Mouse (Mus musculus) liver, embryonic 12.5 days (tissue): ENCODE measurements around the gene Phip. TPM values are rescaled to one million over a fixed set of nuclear protein-coding genes. Genes with fewer than 3 reads are reported as not detected.

ENCODE experiments used
- ATAC-seq: fragments of 200-750 bp; cut with Nextera tagmentation; 2 replicates; pipeline ENCODE4 v1.8.0; 2017; ENCODE audit warnings: moderate number of reproducible peaks, mild to moderate bottlenecking, moderate library complexity
- H3K27ac ChIP-seq: fragments of 300-500 bp; sonication (generic); 2 replicates; pipeline ENCODE4 v1.5.1; 2016; ENCODE audit warnings: mild to moderate bottlenecking
- H3K27me3 ChIP-seq: fragments of 300-500 bp; sonication (generic); replicated peaks from 2 replicates; pipeline ENCODE4 v1.6.1; 2016; ENCODE audit warnings: mild to moderate bottlenecking, moderate library complexity
- H3K36me3 ChIP-seq: fragments of 300-500 bp; sonication (generic); 2 replicates; pipeline ENCODE4 v1.6.1; 2016; ENCODE audit warnings: mild to moderate bottlenecking, moderate library complexity
- H3K4me1 ChIP-seq: fragments of 300-500 bp; sonication (generic); 2 replicates; pipeline ENCODE4 v1.6.1; 2016
- H3K4me2 ChIP-seq: fragments of 300-500 bp; sonication (generic); 2 replicates; pipeline ENCODE4 v1.6.1; 2016; ENCODE audit warnings: mild to moderate bottlenecking, moderate library complexity
- H3K4me3 ChIP-seq: fragments of 300-500 bp; sonication (generic); 2 replicates; pipeline ENCODE4 v1.5.1; 2016; ENCODE audit warnings: mild to moderate bottlenecking, moderate library complexity
- H3K9ac ChIP-seq: fragments of 300-500 bp; sonication (generic); 2 replicates; pipeline ENCODE4 v1.6.1; 2016; ENCODE audit warnings: mild to moderate bottlenecking, moderate library complexity
- H3K9me3 ChIP-seq: fragments of 300-500 bp; sonication (generic); replicated peaks from 2 replicates; pipeline ENCODE4 v1.6.1; 2016; ENCODE audit warnings: mild to moderate bottlenecking, moderate library complexity
- WGBS: fragments of 180-500 bp; shearing (Covaris S2); methylation state at CpG from one replicate; pipeline ENCODE4 v1.1.7; 2016; ENCODE audit not compliant: insufficient replicate concordance; 5-methylcytosine and 5-hydroxymethylcytosine counted together
- polyA plus RNA-seq: library from polyadenylated mRNA; unstranded; fragments of >200 nt; fragmentation: Nextera tagmentation; extraction: Ambion mirVana; gene quantifications from 2 replicates; pipeline ENCODE4 v1.2.1, GENCODE M21; 2016

Phip gene
- polyA plus RNA-seq, 1 experiment from 2014 or later: 34.9 TPM

DNA sequence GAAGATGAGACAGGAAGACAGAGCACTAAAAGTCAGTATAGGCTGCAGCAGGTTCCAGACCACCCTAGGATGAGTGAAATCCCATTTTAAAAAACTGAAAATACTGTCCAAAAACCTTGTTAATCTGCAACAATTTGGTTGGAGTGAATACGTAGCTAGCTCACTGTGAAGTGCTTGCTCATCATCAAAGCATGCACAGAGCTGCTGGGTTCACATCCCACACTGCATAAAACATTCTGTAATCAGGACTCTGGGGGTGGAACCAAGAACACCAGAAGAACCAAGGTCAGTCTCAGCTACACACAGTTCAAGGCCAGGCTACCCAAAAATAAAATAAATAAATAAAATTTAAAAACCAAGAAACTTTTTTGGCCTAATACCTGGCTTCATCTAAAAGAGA lies 3.9 kb downstream of the Phip start:
- Histone ChIP-seq H3K9me3 (no peaks in the 10 kb centered on the region), H3K27me3 (no peaks in the 10 kb centered on the region), H3K27ac (0 out of 2 replicates have a peak overlapping the region, but pooled peaks have one; percentile 6), H3K4me3 (no peak overlapping the region), H3K36me3 (peaks cover 12% of the 10 kb centered on the region), H3K4me2 (no peak overlapping the region), H3K4me1 (peaks cover 16% of the 10 kb centered on the region), H3K9ac (no peak overlapping the region)
- ATAC-seq: no peak
- WGBS: 73% methylated on average over 1 of the region's 1 CpGs

DNA sequence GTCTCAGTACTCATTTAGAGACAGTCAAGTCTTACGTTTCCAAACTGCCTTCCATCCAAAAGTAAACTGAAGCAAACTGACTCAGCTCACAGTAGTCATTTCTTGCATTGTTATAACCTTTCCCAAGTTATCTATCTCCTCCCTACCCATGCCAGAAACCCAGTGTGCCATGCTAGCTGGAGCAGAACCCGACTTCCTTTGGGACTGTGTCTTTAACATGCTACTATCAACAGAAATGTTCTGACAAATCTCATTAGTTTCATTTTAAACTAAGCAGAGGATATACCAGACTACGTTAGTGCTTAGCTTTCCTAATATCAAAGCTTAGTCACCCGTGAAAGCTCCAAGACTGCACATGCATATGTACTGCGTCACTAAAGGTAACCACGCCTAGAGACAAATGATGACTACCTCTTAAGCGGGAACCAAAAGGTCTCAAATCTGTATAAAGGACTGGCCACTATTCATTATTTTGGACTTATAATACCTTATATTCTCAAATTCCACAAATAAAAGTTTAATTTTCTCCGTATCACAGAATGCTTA lies 8.2 kb downstream of the Phip start:
- WGBS: 81% methylated on average over 8 of the region's 8 CpGs
- ATAC-seq: no peak
- Histone ChIP-seq H3K27me3 (no peaks in the 10 kb centered on the region), H3K9me3 (no peaks in the 10 kb centered on the region), H3K27ac (no peak overlapping the region), H3K36me3 (peaks cover 26% of the 10 kb centered on the region), H3K4me2 (no peak overlapping the region), H3K4me3 (no peak overlapping the region), H3K4me1 (peaks cover 7% of the 10 kb centered on the region), H3K9ac (no peak overlapping the region)

- Histone ChIP-seq H3K4me1 (no peaks in the 10 kb centered on the region; the same call in 1 of the 2 replicates), H3K4me2 (no peak overlapping the region), H3K9ac (no peak overlapping the region), H3K9me3 (no peaks in the 10 kb centered on the region), H3K36me3 (peaks cover 22% of the 10 kb centered on the region), H3K27ac (no peak overlapping the region), H3K4me3 (no peak overlapping the region), H3K27me3 (no peaks in the 10 kb centered on the region)
- ATAC-seq: no peak
- 88% methylated on average over 4 of the region's 4 CpGs for WGBS
Measured at GRCm38 (mm10) chr9:82963981-82964380, 11.3 kb downstream of the Phip start.

DNA sequence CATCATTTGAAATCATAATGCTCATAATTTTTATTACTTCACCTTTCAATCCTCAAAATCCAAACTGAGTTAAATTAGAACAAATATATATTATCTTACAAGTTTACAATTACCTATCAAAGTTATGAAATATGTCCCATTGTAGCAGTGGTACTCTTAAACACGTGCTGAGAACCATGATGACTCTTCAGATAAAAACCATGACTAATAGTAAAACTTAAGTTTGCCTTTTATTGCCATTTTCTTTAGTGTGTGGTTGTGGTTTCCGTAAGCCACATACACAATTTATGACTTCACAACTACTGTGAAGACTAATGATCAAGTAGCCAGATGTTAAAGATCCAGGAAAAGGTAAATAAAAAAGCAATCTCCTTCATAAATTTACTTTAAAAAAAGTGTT lies 14.0 kb downstream of the Phip start:
- no peak overlapping the region for H3K4me3 ChIP-seq
- H3K36me3 ChIP-seq: peaks cover 38% of the 10 kb centered on the region
- no peak overlapping the region for H3K27ac ChIP-seq
- 77% methylated on average over 2 of the region's 2 CpGs for WGBS
- no peak for ATAC-seq
- H3K9ac ChIP-seq: no peak overlapping the region
- no peaks in the 10 kb centered on the region for H3K9me3 ChIP-seq
- no peaks in the 10 kb centered on the region for H3K4me1 ChIP-seq
- H3K4me2 ChIP-seq: no peak overlapping the region
- H3K27me3 ChIP-seq: no peaks in the 10 kb centered on the region

DNA sequence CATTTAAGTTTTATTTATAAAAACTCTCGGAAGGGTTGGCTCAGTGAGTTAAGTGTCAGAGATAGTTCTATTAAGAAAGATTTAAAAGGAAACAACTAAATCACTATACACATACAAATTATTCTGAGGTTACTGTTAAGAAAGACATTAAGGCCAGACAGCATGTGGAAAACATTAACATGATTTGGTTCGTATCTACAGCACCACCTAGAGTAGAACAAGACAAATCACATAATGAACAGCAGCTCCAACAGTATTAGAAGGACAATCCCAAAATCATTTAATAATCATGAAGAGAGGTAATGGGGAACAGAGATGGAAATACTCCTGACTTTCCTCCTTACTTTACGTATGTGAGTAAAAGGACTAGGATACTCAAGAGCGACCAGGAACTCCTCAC lies 20.0 kb downstream of the Phip start:
- H3K27ac ChIP-seq: no peak overlapping the region
- H3K4me2 ChIP-seq: no peak overlapping the region
- ATAC-seq: no peak
- peaks cover 54% of the 10 kb centered on the region for H3K36me3 ChIP-seq
- no peak overlapping the region for H3K4me3 ChIP-seq
- no peak overlapping the region for H3K9ac ChIP-seq
- no peaks in the 10 kb centered on the region for H3K27me3 ChIP-seq
- 77% methylated on average over 4 of the region's 4 CpGs for WGBS
- H3K9me3 ChIP-seq: no peaks in the 10 kb centered on the region
- peaks cover 5% of the 10 kb centered on the region; the same call in 1 of the 2 replicates for H3K4me1 ChIP-seq

DNA sequence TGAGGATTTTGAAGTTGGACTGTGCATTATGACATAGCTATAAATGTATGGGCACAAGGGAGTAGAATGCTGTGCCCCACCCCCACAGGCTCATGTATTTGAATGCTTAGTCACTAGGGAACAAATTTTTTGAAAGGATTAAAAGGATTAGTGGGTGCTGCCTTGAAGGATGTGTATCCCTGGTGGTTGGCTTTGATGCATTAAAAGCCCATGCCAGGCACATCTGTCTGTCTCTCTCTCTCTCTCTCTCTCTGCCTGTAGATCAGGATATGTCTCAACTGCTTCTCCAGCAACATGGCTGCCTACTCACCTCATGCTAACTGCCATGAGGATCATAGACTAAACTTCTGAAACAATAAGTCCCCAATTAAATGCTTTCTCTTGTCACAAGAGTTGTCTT lies 23.0 kb downstream of the Phip start:
- no peaks in the 10 kb centered on the region for H3K9me3 ChIP-seq

DNA sequence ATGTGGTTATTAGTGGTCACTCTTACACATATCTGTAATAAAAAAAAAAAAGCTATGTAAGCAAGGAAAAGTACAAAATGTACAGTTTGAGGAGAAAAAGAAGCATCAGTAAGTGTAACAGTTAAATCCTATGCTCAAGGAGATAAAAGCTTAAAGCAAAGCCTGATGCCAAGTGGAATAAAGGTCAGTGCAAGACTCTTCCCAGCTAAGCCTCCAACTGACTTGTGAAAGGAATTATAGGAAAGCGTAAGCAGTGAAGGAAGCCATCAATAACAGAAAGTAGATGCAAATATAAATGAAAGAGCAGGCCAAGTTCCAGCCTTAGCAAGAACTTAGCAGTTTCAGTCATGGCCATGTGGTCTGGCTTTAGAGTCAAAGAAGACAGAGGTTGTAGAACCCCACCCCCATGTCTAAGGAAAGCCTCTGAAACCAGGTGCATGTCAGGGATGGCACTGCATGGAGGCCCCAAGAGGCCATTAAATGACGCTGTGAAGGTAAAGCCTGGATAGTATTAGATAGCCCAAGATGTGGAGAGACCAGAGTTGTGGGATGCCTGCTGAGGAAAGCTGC lies 23.8 kb downstream of the Phip start:
- Histone ChIP-seq H3K36me3 (peaks cover 42% of the 10 kb centered on the region), H3K27me3 (no peaks in the 10 kb centered on the region), H3K4me2 (no peak overlapping the region), H3K4me3 (no peak overlapping the region), H3K9me3 (no peaks in the 10 kb centered on the region), H3K9ac (no peak overlapping the region), H3K27ac (no peak overlapping the region), H3K4me1 (peaks cover 5% of the 10 kb centered on the region; the same call in 1 of the 2 replicates)
- whole genome bisulfite sequencing: 83% methylated on average over 2 of the region's 2 CpGs
- ATAC-seq: no peak

More for the DNA sequence above, 23.0 kb downstream of the Phip start:
- no peak for ATAC-seq
- Histone ChIP-seq H3K4me3 (no peak overlapping the region), H3K9ac (no peak overlapping the region), H3K27ac (no peak overlapping the region), H3K4me1 (peaks cover 5% of the 10 kb centered on the region; the same call in 1 of the 2 replicates), H3K27me3 (no peaks in the 10 kb centered on the region), H3K36me3 (peaks cover 49% of the 10 kb centered on the region), H3K4me2 (no peak overlapping the region)

DNA sequence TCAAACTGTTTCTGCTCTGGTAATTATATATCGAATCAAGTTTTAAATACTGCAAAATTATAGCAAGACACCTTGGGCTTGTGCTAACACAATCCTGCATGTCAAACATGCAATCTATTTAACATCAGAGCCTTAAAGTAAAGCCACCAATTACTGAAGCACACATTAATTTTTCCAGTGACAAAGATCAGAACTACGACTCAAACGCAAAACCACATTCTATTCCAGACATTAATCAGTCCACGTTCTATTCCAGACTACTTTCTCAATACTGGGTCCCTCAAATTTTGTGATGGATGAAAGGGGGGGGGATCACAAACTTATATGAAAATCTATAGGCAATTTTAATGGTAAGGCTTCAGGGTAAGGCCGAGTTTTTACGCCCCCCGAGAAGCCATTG lies 68.1 kb downstream of the Phip start:
- no peak for ATAC-seq
- H3K4me3 ChIP-seq: no peak overlapping the region
- H3K27me3 ChIP-seq: no peaks in the 10 kb centered on the region
- peaks cover 64% of the 10 kb centered on the region for H3K36me3 ChIP-seq
- H3K27ac ChIP-seq: no peak overlapping the region
- 91% methylated on average over 7 of the region's 7 CpGs for WGBS
- H3K9me3 ChIP-seq: no peaks in the 10 kb centered on the region
- no peaks in the 10 kb centered on the region for H3K4me1 ChIP-seq
- H3K9ac ChIP-seq: no peak overlapping the region
- no peak overlapping the region for H3K4me2 ChIP-seq

DNA sequence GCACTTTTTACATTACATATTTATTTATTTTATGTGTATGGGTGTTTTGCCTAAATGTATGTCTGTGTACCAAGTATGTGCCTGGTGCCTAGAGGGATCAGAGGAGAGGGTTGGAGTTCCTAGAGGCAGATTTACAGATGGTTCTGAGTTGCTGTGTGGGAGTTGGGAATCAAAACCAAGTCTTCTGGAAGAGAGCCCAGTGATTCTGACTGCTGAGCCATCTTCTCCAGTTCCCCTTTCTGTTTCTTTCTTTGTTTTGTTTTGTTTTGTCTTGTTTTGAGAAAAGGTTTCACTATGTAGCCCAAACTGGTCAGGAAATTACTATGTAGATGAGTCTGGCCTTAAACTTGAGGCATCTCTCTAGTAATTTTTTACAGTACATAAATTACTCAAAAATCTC lies 86.7 kb downstream of the Phip start:
- no peak for ATAC-seq
- H3K4me1 ChIP-seq: no peaks in the 10 kb centered on the region
- H3K36me3 ChIP-seq: peaks cover 63% of the 10 kb centered on the region

GRCm38 (mm10) chr9:82884177-82884576 lies 91.1 kb downstream of the Phip start:
- no peak overlapping the region for H3K4me2 ChIP-seq
- no peak overlapping the region for H3K27ac ChIP-seq
- H3K4me3 ChIP-seq: no peak overlapping the region
- no peaks in the 10 kb centered on the region for H3K9me3 ChIP-seq
- H3K27me3 ChIP-seq: no peaks in the 10 kb centered on the region
- no peaks in the 10 kb centered on the region for H3K4me1 ChIP-seq
- peaks cover 68% of the 10 kb centered on the region for H3K36me3 ChIP-seq
- no peak overlapping the region for H3K9ac ChIP-seq
- no peak for ATAC-seq

More for the DNA sequence above, 86.7 kb downstream of the Phip start:
- Histone ChIP-seq H3K9me3 (no peaks in the 10 kb centered on the region), H3K4me3 (no peak overlapping the region), H3K27ac (no peak overlapping the region), H3K9ac (no peak overlapping the region), H3K27me3 (no peaks in the 10 kb centered on the region), H3K4me2 (no peak overlapping the region)

DNA sequence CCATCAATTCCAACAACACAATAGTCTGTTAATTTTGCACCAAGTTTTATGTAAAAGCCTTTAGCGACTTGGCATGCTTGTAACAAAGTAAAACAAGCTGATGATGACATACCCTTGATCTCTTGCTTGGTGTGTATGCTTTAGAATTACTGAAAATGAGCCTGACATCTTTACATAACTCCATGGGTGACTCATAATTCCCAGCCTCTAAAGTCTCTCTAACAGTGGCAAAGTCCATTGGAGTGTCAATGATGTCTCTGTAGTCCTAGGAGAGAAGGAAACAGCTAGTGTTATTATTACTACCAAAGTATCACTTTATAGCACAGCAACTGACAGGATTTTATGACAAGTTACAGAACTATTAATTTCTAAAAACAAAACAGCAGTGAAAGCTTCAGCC lies 98.2 kb downstream of the Phip start:
- 90% methylated on average over 1 of the region's 1 CpGs for WGBS
- ATAC-seq: no peak
- H3K9ac ChIP-seq: no peak overlapping the region

GRCm38 (mm10) chr9:82867698-82868097 lies 107.6 kb downstream of the Phip start:
- Histone ChIP-seq H3K9me3 (no peaks in the 10 kb centered on the region), H3K4me3 (no peak overlapping the region), H3K9ac (no peak overlapping the region), H3K27ac (no peak overlapping the region), H3K36me3 (peaks cover 32% of the 10 kb centered on the region), H3K27me3 (no peaks in the 10 kb centered on the region), H3K4me2 (no peak overlapping the region), H3K4me1 (no peaks in the 10 kb centered on the region; the same call in 1 of the 2 replicates)
- no peak for ATAC-seq
- WGBS: 85% methylated on average over 3 of the region's 3 CpGs

More for the DNA sequence above, 98.2 kb downstream of the Phip start:
- H3K9me3 ChIP-seq: no peaks in the 10 kb centered on the region
- no peak overlapping the region for H3K4me3 ChIP-seq
- H3K27me3 ChIP-seq: no peaks in the 10 kb centered on the region
- H3K36me3 ChIP-seq: peaks cover 73% of the 10 kb centered on the region
- H3K4me1 ChIP-seq: no peaks in the 10 kb centered on the region
- H3K27ac ChIP-seq: no peak overlapping the region
- H3K4me2 ChIP-seq: no peak overlapping the region

- H3K36me3 ChIP-seq: peaks cover 22% of the 10 kb centered on the region
- no peaks in the 10 kb centered on the region for H3K27me3 ChIP-seq
- H3K9ac ChIP-seq: no peak overlapping the region
- no peak overlapping the region for H3K4me3 ChIP-seq
- no peak overlapping the region for H3K27ac ChIP-seq
- H3K4me1 ChIP-seq: peaks cover 4% of the 10 kb centered on the region
- 93% methylated on average over 1 of the region's 1 CpGs for WGBS
- H3K4me2 ChIP-seq: no peak overlapping the region
- H3K9me3 ChIP-seq: no peaks in the 10 kb centered on the region
- ATAC-seq: no peak
Measured at GRCm38 (mm10) chr9:82866121-82866520, 109.2 kb downstream of the Phip start.
